Mouse (Mus musculus): ENCODE measurements around the gene Gabra3. TPM values are rescaled to one million over a fixed set of nuclear protein-coding genes. Genes with fewer than 3 reads are reported as not detected.

Gene Gabra3
- 1 to 10 TPM in 1 of 2 experiments, under 1 TPM in 1; 0.73 to 1.4 TPM for total RNA-seq (2021)
- long read RNA-seq, experiment 1 = 0 reads
- long read RNA-seq, experiment 2 = 0 reads

- no peak for DNase-seq
- intact Hi-C loops (cut with DNase I; ENCODE audit: low total_unique reads) = no loop called here
These were observed at the start of gene Gabra3 for GRCm38 (mm10) chrX:72656230-72656898. Gene Gabra3, minus strand, starts transcription at chrX:72656848.

- no peak for DNase-seq
- intact Hi-C loops (cut with DNase I; ENCODE audit: low total_unique reads) = no loop called here
These were observed 859 bp downstream of the Gabra3 start for GRCm38 (mm10) chrX:72655789-72656188.

GRCm38 (mm10) chrX:72655381-72655780, 1.3 kb downstream of the Gabra3 start:
- no peak for DNase-seq
- intact Hi-C loops (cut with DNase I; ENCODE audit: low total_unique reads) = no loop called here

DNA sequence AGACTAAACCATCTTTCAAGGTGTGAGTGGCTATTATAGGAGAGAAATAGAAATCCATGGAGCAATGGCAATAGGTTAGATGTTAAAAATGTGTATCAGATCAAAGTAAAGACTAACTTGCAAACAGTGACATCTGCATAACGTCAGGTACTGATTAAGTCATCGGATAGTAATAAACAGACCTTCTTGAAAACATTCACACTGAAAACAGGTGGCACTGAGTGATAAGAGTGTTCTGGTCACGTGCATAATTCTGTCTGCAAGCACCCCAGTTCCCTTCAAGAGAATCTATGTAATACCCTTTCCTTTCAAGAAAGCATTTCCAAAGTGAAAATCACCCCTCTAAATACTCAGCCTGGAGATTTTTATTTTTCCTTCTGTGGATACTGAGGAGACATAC, 6.0 kb downstream of the Gabra3 start:
- DNase-seq = no peak
- intact Hi-C loops (cut with DNase I; ENCODE audit: low total_unique reads) = no loop called here

DNA sequence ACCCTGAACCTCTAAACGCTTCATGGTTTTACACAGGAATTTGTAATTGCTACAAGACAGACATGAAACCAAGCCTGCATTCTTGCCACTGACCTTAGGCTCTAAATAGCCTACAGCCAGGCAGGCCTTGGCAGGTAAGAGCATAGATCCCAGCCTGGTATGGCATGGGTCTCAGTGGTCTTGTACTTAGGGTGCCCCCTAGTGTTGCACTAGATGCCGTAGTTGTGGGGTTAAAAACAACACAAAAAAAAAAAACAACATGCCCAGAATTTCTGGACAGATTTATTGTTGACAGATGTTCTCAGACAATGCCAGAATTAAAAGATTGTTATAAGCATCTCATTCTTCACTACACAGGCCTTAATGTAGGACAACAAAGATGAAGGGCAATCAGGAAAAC, 12.0 kb downstream of the Gabra3 start:
- intact Hi-C loops (cut with DNase I; ENCODE audit: low total_unique reads) = no loop called here
- no peak for DNase-seq

DNA sequence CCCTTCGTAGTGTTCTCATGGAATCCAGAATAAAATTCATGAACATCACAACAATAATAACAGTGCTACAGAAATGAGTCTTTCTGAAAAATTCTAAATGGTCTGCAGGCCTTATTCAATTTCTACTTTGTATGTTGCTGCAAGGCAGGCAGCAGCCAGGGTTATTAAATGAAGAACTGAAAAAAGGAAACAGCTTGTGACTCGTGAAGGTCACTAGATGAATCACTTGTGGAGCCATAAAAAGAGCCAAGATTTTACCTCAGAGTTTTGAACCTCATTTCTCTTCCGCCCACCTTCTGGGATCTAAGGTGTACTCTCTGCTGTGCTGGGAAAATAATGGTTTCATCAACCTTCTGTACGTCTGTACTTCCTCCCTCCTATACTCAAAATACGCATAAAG, 159.4 kb downstream of the Gabra3 start:
- no peak for DNase-seq
- intact Hi-C loops (cut with DNase I; ENCODE audit: low total_unique reads) = no loop called here

- DNase-seq = no peak
- intact Hi-C loops (cut with DNase I; ENCODE audit: low total_unique reads) = no loop called here
These were observed 166.8 kb downstream of the Gabra3 start for GRCm38 (mm10) chrX:72489806-72490205.

GRCm38 (mm10) chrX:72386758-72387157, 269.9 kb downstream of the Gabra3 start, which contains the start of gene Magea10:
Gene Magea10, minus strand, starts transcription at chrX:72386858.
- no peak for DNase-seq
- intact Hi-C loops (cut with DNase I; ENCODE audit: low total_unique reads) = no loop called here

Small RNA genes lying within 50 kb of the gene (microRNA-seq; reads per million reads assigned to microRNA genes)
- gene Mir105 = 0 reads per million in 2 experiments
- 0 reads per million in 2 experiments for gene Mir767

Other genes starting within 250 kb of the Gabra3 start
- under 1 TPM; 0.04 to 0.12 TPM for gene Gabrq, start 168.3 kb upstream of the Gabra3 start, total RNA-seq (2021)